Mouse (Mus musculus) cerebellum, adult 2 months (tissue): ENCODE measurements around the gene Ednrb.

ENCODE experiments used
- CTCF ChIP-seq: fragments of 200-500 bp; IDR thresholded peaks from 2 replicates; pipeline ENCODE4 v1.5.1; 2011; ENCODE audit warnings: low read depth, mild to moderate bottlenecking, control low read depth, low read length, moderate library complexity, borderline replicate concordance; ENCODE audit not compliant: insufficient read depth
- POLR2A ChIP-seq: fragments of 200-500 bp; IDR thresholded peaks from 2 replicates; pipeline ENCODE4 v1.6.1; 2011; ENCODE audit warnings: low read length, control low read depth, borderline replicate concordance; ENCODE audit not compliant: insufficient read depth

- TF ChIP-seq CTCF (no peak), POLR2A (no peak)
Measured at GRCm38 (mm10) chr14:103778009-103778431, 66.2 kb downstream of the Ednrb start.
